Mouse (Mus musculus) bone marrow macrophage, adult 2 months (primary cell): ENCODE data around the gene Zfp296.
"Not testable (repeated sequence)": the region's sequence is repeated elsewhere in the genome, so short reads cannot be mapped to it uniquely, and the experiment has no call there.

Source experiments
- CTCF ChIP-seq: IDR thresholded peaks from 2 replicates; pipeline ENCODE4 v1.5.1; 2012; ENCODE audit warnings: low read depth, mild to moderate bottlenecking, low read length, moderate library complexity
- POLR2A ChIP-seq: IDR thresholded peaks from 2 replicates; pipeline ENCODE4 v1.6.1; 2012; ENCODE audit warnings: mild to moderate bottlenecking, low read depth, low read length, borderline replicate concordance

- not testable (repeated sequence) for TF ChIP-seq CTCF, POLR2A
These were observed 27.6 kb downstream of the Zfp296 start for GRCm38 (mm10) chr7:19604606-19605214.
